Mouse (Mus musculus) limb, embryonic 12.5 days (tissue): ENCODE results near the gene 0610010F05Rik. TPM values are rescaled to one million over a fixed set of nuclear protein-coding genes. Genes with fewer than 3 reads are reported as not detected.
A peak's percentile ranks its signal among the peaks of the same experiment; 100 is the strongest.

Experiments
- ATAC-seq: fragments of 200-750 bp; cut with Nextera tagmentation; 2 replicates; pipeline ENCODE4 v1.8.0; 2017; ENCODE audit warnings: low read depth, moderate TSS enrichment; ENCODE audit not compliant: insufficient number of reproducible peaks, insufficient read depth, low FRiP score, low TSS enrichment
- H3K27ac ChIP-seq: fragments of 300-500 bp; sonication (generic); 2 replicates; pipeline ENCODE4 v1.5.1; 2016; ENCODE audit warnings: mild to moderate bottlenecking, moderate library complexity
- H3K27me3 ChIP-seq: fragments of 300-500 bp; sonication (generic); 2 replicates; pipeline ENCODE4 v1.6.1; 2016; ENCODE audit warnings: mild to moderate bottlenecking, moderate library complexity
- H3K36me3 ChIP-seq: fragments of 300-500 bp; sonication (generic); 2 replicates; pipeline ENCODE4 v1.6.1; 2016; ENCODE audit warnings: mild to moderate bottlenecking, moderate library complexity
- H3K4me1 ChIP-seq: fragments of 300-500 bp; sonication (generic); replicated peaks from 2 replicates; pipeline ENCODE4 v1.6.1; 2016
- H3K4me2 ChIP-seq: fragments of 300-500 bp; sonication (generic); 2 replicates; pipeline ENCODE4 v1.6.1; 2016; ENCODE audit warnings: mild to moderate bottlenecking, moderate library complexity
- H3K4me3 ChIP-seq: fragments of 300-500 bp; sonication (generic); replicated peaks from 2 replicates; pipeline ENCODE4 v1.5.1; 2016; ENCODE audit warnings: mild to moderate bottlenecking
- H3K9ac ChIP-seq: fragments of 300-500 bp; sonication (generic); replicated peaks from 2 replicates; pipeline ENCODE4 v1.6.1; 2016; ENCODE audit warnings: mild to moderate bottlenecking, moderate library complexity
- H3K9me3 ChIP-seq: fragments of 300-500 bp; sonication (generic); 2 replicates; pipeline ENCODE4 v1.6.1; 2016; ENCODE audit warnings: mild to moderate bottlenecking, moderate library complexity
- WGBS: fragments of 180-500 bp; shearing (Covaris S2); methylation state at CpG from one replicate; pipeline ENCODE4 v1.1.7; 2016; 5-methylcytosine and 5-hydroxymethylcytosine counted together
- polyA plus RNA-seq: library from polyadenylated mRNA; unstranded; fragments of >200 nt; fragmentation: Nextera tagmentation; extraction: Ambion mirVana; gene quantifications from 2 replicates; pipeline ENCODE4 v1.2.1, GENCODE M21; 2016

Gene 0610010F05Rik
- polyA plus RNA-seq, 1 experiment from 2014 or later, result 27.0 TPM

- Histone ChIP-seq H3K4me2 (no peak overlapping the region), H3K4me3 (no peak overlapping the region), H3K9me3 (no peaks in the 10 kb centered on the region), H3K9ac (no peak overlapping the region), H3K4me1 (no peaks in the 10 kb centered on the region), H3K36me3 (peaks cover 11% of the 10 kb centered on the region), H3K27me3 (no peaks in the 10 kb centered on the region), H3K27ac (no peak overlapping the region)
- ATAC-seq, result peak; percentile 52
- WGBS, result 47% methylated on average over 6 of the region's 6 CpGs
These were observed 67.7 kb downstream of the 0610010F05Rik start for GRCm38 (mm10) chr11:23565761-23566160.

- no peaks in the 10 kb centered on the region for H3K27me3 ChIP-seq
- no peak overlapping the region for H3K4me2 ChIP-seq
- WGBS, result 71% methylated on average over 6 of the region's 6 CpGs
- no peak overlapping the region for H3K27ac ChIP-seq
- no peaks in the 10 kb centered on the region for H3K9me3 ChIP-seq
- no peak overlapping the region for H3K9ac ChIP-seq
- no peak overlapping the region for H3K4me3 ChIP-seq
- no peak for ATAC-seq
- H3K4me1 ChIP-seq, result no peaks in the 10 kb centered on the region
- no peaks in the 10 kb centered on the region for H3K36me3 ChIP-seq
These were observed 76.3 kb downstream of the 0610010F05Rik start for GRCm38 (mm10) chr11:23557039-23557630.

GRCm38 (mm10) chr11:23537446-23537845 lies 96.0 kb downstream of the 0610010F05Rik start:
- H3K4me1 ChIP-seq, result no peaks in the 10 kb centered on the region
- no peak for ATAC-seq
- H3K4me3 ChIP-seq, result no peak overlapping the region
- H3K9ac ChIP-seq, result no peak overlapping the region
- no peaks in the 10 kb centered on the region for H3K9me3 ChIP-seq
- H3K4me2 ChIP-seq, result no peak overlapping the region
- no peak overlapping the region for H3K27ac ChIP-seq
- 82% methylated on average over 2 of the region's 2 CpGs for WGBS
- H3K27me3 ChIP-seq, result no peaks in the 10 kb centered on the region
- H3K36me3 ChIP-seq, result no peaks in the 10 kb centered on the region

- no peaks in the 10 kb centered on the region for H3K27me3 ChIP-seq
These were observed 112.8 kb downstream of the 0610010F05Rik start, which contains the start of gene 1700093K21Rik for GRCm38 (mm10) chr11:23520473-23521205. Gene 1700093K21Rik, minus strand, starts transcription at chr11:23521155.

GRCm38 (mm10) chr11:23518981-23519380 lies 114.5 kb downstream of the 0610010F05Rik start:
- H3K36me3 ChIP-seq, result no peaks in the 10 kb centered on the region
- 84% methylated on average over 3 of the region's 3 CpGs for WGBS
- H3K27me3 ChIP-seq, result no peaks in the 10 kb centered on the region
- H3K4me1 ChIP-seq, result no peaks in the 10 kb centered on the region; the same call in 1 of the 2 replicates
- no peak overlapping the region for H3K9ac ChIP-seq
- H3K4me2 ChIP-seq, result no peak overlapping the region
- H3K4me3 ChIP-seq, result no peak overlapping the region
- no peaks in the 10 kb centered on the region for H3K9me3 ChIP-seq
- ATAC-seq, result no peak
- H3K27ac ChIP-seq, result no peak overlapping the region

More at GRCm38 (mm10) chr11:23520473-23521205, 112.8 kb downstream of the 0610010F05Rik start, which contains the start of gene 1700093K21Rik:
- Histone ChIP-seq H3K4me2 (no peak within 1 kb of the TSS), H3K9me3 (no peaks in the 10 kb centered on the region), H3K36me3 (no peaks in the 10 kb centered on the region), H3K4me1 (no peaks in the 10 kb centered on the region; the same call in 1 of the 2 replicates), H3K27ac (no peak within 1 kb of the TSS), H3K4me3 (no peak within 1 kb of the TSS), H3K9ac (no peak within 1 kb of the TSS)
- 49% methylated on average over 5 of the region's 5 CpGs for WGBS
- no peak for ATAC-seq

GRCm38 (mm10) chr11:23515315-23515714 lies 118.1 kb downstream of the 0610010F05Rik start:
- Histone ChIP-seq H3K4me3 (no peak overlapping the region), H3K27ac (no peak overlapping the region), H3K36me3 (no peaks in the 10 kb centered on the region), H3K4me2 (no peak overlapping the region), H3K9me3 (no peaks in the 10 kb centered on the region), H3K4me1 (no peaks in the 10 kb centered on the region), H3K9ac (no peak overlapping the region), H3K27me3 (no peaks in the 10 kb centered on the region)
- ATAC-seq, result no peak
- 76% methylated on average over 2 of the region's 2 CpGs for WGBS

Other genes starting within 250 kb of the 0610010F05Rik start
- gene Ahsa2, start 135.6 kb downstream of the 0610010F05Rik start, polyA plus RNA-seq, result 119 and 123 TPM in 2 replicates
- not detected in 2 replicates for gene 1700093K21Rik, start 112.5 kb downstream of the 0610010F05Rik start, polyA plus RNA-seq
- 30.6 and 31.1 TPM in 2 replicates for gene Pus10, start 32.0 kb upstream of the 0610010F05Rik start, polyA plus RNA-seq
- 47.9 and 49.7 TPM in 2 replicates for gene Pex13, start 32.3 kb upstream of the 0610010F05Rik start, polyA plus RNA-seq
- gene Rel, start 137.3 kb upstream of the 0610010F05Rik start, polyA plus RNA-seq, result 0.83 and 0.93 TPM in 2 replicates